Mouse (Mus musculus) kidney, adult 18-20 months (tissue): ENCODE measurements around the gene Morc3.
A peak's percentile ranks its signal among the peaks of the same experiment; 100 is the strongest.

Source experiments
- DNase-seq: peaks from one replicate; pipeline ENCODE4 v3.0.0; 2021

Gene Morc3

GRCm38 (mm10) chr16:93831627-93832395 is at the start of gene Morc3:
TSS of gene Morc3 (plus strand) at chr16:93832121.
- peak; percentile 100 for DNase-seq

GRCm38 (mm10) chr16:93784175-93784574 is 47.7 kb upstream of the Morc3 start:
- DNase-seq, result no peak

DNA sequence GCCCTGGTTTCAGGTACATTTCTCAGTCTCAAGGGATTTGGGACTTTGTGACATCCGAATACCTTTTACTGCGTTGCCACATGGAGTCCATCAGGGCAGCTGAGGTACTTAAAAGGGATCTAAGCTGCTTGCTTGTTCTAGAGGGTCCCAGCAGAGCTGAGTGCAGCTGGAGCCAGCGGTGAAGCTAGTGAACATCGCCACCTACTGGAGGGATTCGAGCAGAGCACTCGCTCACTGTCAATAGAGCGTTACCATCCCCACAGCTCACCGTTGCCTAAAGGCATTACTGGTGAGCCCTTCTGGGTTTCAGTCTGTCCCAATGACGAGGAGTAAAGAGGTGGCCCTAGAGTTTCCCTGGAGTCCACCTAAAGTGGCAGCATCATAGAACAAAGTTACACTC is 46.1 kb upstream of the Morc3 start:
- DNase-seq, result peak; percentile 72

DNA sequence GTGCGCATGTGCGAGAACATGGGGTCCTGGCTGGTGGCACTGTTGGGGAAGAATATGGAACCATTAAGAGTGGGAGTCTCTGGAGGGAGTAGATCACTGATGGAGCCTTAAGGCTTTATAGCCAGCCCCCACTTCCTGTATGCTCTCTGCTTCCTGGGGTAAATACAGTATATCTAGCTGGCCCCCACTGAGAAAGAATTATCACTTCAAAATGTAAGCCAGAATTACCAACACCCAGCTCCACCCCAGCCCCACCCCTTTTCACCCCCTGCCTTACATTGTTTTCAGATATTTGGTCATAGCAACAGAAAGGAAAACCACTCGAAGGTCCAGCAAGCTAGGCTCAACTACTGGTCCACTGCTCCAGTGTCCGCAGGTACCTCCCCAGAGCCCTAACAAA is 43.5 kb upstream of the Morc3 start:
- DNase-seq, result no peak

GRCm38 (mm10) chr16:93788881-93789280 is 43.0 kb upstream of the Morc3 start:
- no peak for DNase-seq

- DNase-seq, result no peak
These were observed 41.8 kb upstream of the Morc3 start for GRCm38 (mm10) chr16:93789971-93790755.

DNA sequence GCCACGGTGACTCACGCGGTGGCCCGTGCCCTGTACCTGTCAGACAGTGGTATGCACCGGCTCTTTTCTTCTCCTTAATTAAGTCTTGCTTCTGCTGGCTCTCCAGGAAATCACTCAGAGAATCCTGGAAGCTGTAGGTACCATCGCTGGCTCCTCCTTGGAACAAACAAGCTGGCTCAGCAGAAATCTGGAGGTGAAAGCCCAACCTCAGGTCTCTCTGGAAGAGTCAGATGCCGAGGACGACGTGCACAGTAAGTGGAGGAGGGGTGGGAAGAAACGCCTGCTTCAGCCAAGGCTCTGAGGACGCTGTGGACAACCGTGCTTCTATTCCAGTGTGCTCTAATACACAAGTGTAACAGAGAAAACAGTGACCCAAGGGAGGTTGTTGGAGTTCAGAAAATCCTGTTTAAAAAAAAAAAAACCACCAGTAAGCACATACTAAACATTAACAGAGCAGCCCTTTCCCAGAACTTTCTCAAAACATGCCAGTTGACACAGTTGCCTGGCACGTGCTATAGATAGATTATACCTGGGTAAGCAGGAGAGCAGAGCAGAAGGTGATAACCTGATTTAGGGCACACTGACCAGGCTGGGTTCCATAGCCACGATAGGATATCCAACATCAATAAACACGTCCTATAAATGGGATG is 38.8 kb upstream of the Morc3 start:
- DNase-seq, result no peak

DNA sequence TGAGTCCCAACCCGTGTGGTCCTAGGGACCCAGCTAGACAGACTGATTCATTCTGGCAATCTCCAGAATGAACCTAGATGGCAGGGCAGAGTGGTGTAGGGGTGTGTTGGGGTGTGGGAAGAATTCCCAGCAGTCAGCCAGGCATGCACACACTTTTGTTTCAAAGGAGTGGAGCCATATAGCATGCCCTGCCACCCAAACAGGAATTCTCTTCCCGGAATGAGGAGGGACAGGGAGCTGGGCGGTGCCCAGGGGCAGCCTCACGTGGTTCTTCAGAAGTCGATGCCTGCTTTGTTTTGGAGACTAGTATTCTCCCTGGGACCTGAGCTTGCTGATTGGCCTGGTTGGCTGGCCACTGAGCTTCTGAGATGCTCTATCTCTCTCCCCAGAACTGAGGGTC is 37.1 kb upstream of the Morc3 start:
- no peak for DNase-seq

DNA sequence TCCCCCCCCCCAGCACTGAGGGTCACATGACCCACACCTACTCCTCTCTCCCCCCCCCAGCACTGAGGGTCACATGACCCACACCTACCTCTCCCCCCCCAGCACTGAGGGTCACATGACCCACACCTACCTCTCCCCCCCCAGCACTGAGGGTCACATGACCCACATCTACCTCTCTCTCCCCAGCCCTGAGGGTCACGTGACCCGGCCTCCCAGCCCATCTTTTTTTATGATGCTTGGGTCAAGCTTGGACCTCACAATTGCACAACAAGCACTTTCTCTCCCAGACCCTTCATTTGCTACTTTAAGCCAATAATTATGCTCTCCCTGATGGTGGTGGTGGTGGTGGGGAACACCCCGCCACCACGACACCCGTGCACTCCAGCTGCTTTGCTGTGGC is 36.5 kb upstream of the Morc3 start:
- DNase-seq, result no peak

GRCm38 (mm10) chr16:93797021-93797840 is 34.7 kb upstream of the Morc3 start:
- DNase-seq, result no peak

- no peak for DNase-seq
These were observed 34.0 kb upstream of the Morc3 start for GRCm38 (mm10) chr16:93797841-93798492.

GRCm38 (mm10) chr16:93798623-93799022 is 33.3 kb upstream of the Morc3 start:
- no peak for DNase-seq

DNA sequence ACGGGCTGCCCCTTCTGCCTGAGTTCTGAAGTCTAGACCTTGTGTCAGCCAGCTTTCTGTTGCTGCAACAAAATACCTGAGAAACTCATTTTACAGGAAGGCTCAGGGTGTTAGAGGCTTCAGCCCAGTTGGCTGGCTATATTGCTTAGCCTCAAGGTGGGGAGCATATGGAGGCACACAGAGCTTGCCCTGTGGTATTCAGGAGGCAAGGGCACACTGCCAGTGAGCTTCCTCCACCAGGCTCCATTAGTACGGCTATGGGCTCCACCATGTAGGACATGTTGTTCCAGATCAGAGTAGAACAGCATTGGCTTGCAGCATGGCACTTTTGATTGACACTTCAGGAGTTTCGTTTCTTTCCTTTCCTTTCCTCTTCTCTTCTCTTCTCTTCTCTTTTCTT is 32.9 kb upstream of the Morc3 start:
- DNase-seq, result no peak

GRCm38 (mm10) chr16:93799936-93800335 is 32.0 kb upstream of the Morc3 start:
- DNase-seq, result no peak

DNA sequence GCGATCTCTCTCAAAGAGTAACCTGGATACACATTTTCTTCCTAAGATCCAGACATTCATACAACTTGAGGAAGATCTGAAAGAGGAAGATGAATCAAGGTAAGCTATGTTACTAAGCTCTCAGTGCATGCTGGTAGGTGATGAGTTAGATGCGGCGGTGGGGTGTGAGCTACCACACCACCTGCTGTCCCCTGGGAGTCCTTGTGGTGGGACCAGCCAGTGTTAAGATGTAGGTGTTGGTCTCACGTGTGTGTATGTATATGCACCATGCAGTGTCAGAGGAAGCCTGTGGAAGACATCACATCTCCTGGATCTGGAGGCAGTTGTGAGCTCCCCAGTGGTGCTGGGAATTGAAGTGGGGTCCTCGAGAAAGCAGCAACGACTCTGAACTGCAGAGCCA is 24.8 kb upstream of the Morc3 start:
- no peak for DNase-seq

- peak; percentile 47 for DNase-seq
These were observed 23.9 kb upstream of the Morc3 start for GRCm38 (mm10) chr16:93807961-93808554.

DNA sequence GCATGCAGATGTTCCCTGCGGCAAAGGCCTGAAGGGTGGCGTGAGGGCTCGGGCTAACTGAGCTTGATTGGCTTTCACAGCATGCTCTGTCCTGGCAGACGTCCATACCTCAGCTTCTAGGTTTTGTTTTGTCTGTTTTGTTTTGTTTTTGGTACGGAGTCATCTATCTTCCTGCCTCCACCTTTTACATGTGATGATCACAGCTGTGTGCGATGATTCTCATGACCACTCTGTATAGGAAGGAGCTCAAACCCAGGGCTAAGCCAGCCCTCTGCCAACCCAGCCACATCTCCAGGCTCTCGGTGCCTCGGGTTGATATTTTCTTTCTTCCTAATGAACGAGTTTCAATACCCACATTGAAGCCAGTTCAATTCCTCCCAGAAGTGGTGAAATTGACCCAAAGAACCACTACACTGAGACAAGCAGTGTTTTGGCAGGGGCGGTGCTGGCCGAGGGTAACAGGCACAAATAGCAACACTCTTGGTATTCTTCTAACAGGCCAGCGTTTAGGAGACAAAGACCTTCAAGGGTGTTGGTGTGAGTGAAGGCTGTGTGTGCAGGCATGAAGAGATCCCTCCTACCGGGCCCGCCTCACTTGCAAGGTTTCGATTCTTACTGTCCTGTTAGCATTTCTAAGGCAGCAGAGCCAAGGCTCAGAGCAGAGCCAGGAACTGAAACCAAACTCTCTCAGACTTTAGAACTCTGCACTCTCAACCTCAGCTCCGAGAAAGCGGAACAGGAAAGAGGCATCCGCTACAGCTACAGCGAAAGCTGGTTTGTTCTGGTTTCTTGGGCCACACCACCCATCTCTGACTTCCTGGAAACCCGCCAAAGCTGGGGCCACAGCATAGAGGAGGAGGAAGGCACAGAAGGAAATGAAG is 15.8 kb upstream of the Morc3 start:
- DNase-seq, result peak; percentile 78

DNA sequence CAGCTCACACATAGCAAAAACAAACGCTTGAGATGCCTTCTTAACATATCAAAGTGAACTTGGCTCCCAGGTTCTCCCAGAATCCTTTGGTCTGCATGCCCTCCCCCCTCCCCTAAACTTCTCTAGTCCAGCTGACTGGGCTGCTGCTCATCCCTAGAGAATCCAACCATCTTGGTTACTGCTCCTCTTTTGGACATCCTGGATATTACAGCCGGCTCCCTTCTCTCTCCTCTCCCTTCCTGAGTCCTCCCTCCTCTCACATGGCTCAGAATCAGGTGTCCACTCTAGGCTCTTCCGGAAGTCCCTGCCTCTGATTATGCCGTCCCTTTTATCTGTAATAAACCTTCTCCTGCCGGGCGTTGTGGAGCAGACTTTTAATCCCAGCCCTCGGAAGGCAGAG is 15.1 kb upstream of the Morc3 start:
- DNase-seq, result no peak

GRCm38 (mm10) chr16:93817371-93817770 is 14.6 kb upstream of the Morc3 start:
- DNase-seq, result no peak

DNA sequence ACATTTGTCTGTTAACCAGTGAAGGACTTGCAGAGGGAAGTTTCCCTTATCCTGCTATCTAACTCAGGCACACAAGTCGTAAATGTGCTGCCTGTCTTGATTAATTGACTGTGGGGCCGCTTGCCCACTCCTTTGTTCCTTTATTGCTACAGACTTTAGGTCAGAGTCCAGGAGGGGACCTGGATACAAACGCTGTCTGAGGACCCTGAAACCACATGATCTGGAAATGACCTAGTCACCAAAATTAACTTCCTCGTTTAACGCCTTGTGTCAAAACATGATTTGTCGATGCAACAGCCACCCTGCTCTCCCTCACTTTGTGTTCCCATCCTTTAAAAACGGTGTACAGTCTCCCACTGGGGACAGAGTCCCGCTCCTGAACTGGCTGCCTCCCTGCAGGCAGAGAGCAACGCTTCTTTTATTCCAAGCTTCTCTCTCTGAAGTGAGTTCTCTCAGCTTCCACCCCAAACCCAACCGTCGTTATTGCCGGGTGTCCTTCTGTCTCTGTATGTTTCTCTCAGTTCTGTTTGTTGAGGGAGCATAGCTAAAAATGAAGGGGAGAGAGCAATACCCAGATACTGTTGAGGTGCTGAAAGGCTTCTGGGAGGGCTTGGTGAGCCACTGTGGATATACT is 13.1 kb upstream of the Morc3 start:
- DNase-seq, result peak; percentile 16
